Mouse (Mus musculus) myocyte (in vitro differentiated cells): ENCODE results near the gene Hipk4. TPM values are rescaled to one million over a fixed set of nuclear protein-coding genes. Genes with fewer than 3 reads are reported as not detected.

Experiments used
- H3K27me3 ChIP-seq: one replicate; pipeline ENCODE4 v1.6.1; 2011; ENCODE audit not compliant: control insufficient read depth, insufficient read depth, insufficient read length
- H3K36me3 ChIP-seq: one replicate; pipeline ENCODE4 v1.6.1; 2011; ENCODE audit not compliant: control insufficient read depth, insufficient read depth
- H3K4me2 ChIP-seq: one replicate; pipeline ENCODE4 v1.6.1; 2011; ENCODE audit warnings: low read depth, control low read depth
- H3K4me3 ChIP-seq: one replicate; pipeline ENCODE4 v1.5.1; 2011; ENCODE audit warnings: mild to moderate bottlenecking, control low read depth, moderate library complexity
- H3K79me2 ChIP-seq: one replicate; pipeline ENCODE4 v1.6.1; 2011; ENCODE audit not compliant: control insufficient read depth, insufficient read depth
- H3ac ChIP-seq: one replicate; pipeline ENCODE4 v1.6.1; 2011; ENCODE audit not compliant: control insufficient read depth, insufficient read length
- CEBPB ChIP-seq: IDR thresholded peaks from 2 replicates; pipeline ENCODE4 v1.6.1; 2011; ENCODE audit warnings: mild to moderate bottlenecking, moderate library complexity; ENCODE audit not compliant: poor library complexity, insufficient read depth, severe bottlenecking
- E2F4 ChIP-seq: IDR thresholded peaks from one replicate; pipeline ENCODE4 v1.6.1; 2011; ENCODE audit warnings: mild to moderate bottlenecking, control low read depth, moderate library complexity; ENCODE audit not compliant: insufficient read depth
- MAX ChIP-seq: IDR thresholded peaks from one replicate; pipeline ENCODE4 v1.6.1; 2011; ENCODE audit warnings: low read depth, mild to moderate bottlenecking, control low read depth
- MYOD1 ChIP-seq, 3 experiments: IDR thresholded peaks; one replicate each; pipeline ENCODE4 v1.6.1; 2011; ENCODE audit warnings: control low read depth in 2 of 3, low read depth in 2 of 3, mild to moderate bottlenecking in 2 of 3, moderate library complexity in 1 of 3; ENCODE audit not compliant: insufficient read length in 2 of 3, control insufficient read depth in 1 of 3
- MYOG ChIP-seq, 3 experiments: IDR thresholded peaks; one replicate each; pipeline ENCODE4 v1.6.1; 2011; ENCODE audit warnings: control low read depth in 2 of 3, low read depth in 2 of 3, mild to moderate bottlenecking in 2 of 3; ENCODE audit not compliant: insufficient read length in 2 of 3, control insufficient read depth in 1 of 3, insufficient read depth in 1 of 3
- POLR2A ChIP-seq: IDR thresholded peaks from one replicate; pipeline ENCODE4 v1.6.1; 2011; ENCODE audit warnings: low read depth, mild to moderate bottlenecking, control low read depth, moderate library complexity; ENCODE audit not compliant: insufficient read length
- POLR2AphosphoS2 ChIP-seq: IDR thresholded peaks from one replicate; pipeline ENCODE4 v1.6.1; 2011; ENCODE audit warnings: low read depth, control low read depth; ENCODE audit not compliant: insufficient read length
- REST ChIP-seq: IDR thresholded peaks from one replicate; pipeline ENCODE4 v1.6.1; 2011; ENCODE audit warnings: mild to moderate bottlenecking, control low read depth, moderate library complexity; ENCODE audit not compliant: insufficient read depth, insufficient read length
- SRF ChIP-seq: IDR thresholded peaks from one replicate; pipeline ENCODE4 v1.6.1; 2011; ENCODE audit warnings: low read depth; ENCODE audit not compliant: control insufficient read depth, insufficient read length
- TCF12 ChIP-seq: IDR thresholded peaks from one replicate; pipeline ENCODE4 v1.6.1; 2011; ENCODE audit warnings: mild to moderate bottlenecking, control low read depth; ENCODE audit not compliant: poor library complexity, insufficient read depth, severe bottlenecking
- TCF3 ChIP-seq: IDR thresholded peaks from one replicate; pipeline ENCODE4 v1.6.1; 2011; ENCODE audit warnings: low read depth, control low read depth; ENCODE audit not compliant: insufficient read length
- USF1 ChIP-seq: IDR thresholded peaks from one replicate; pipeline ENCODE4 v1.6.1; 2011; ENCODE audit warnings: low read depth, mild to moderate bottlenecking, control low read depth, moderate library complexity
- polyA plus RNA-seq: library from polyadenylated mRNA; unstranded; fragments of >200 nt; fragmentation: generic; extraction: Trizol; gene quantifications from one replicate; pipeline ENCODE4 v1.2.1, GENCODE M21; 2012; ENCODE audit warnings: missing spikeins

Gene Hipk4
- polyA plus RNA-seq, 1 experiment, result 0.98 TPM

- no peak for TF ChIP-seq SRF
These were observed 44.5 kb upstream of the Hipk4 start for GRCm38 (mm10) chr7:27478561-27478960.

GRCm38 (mm10) chr7:27479750-27480149 lies 43.3 kb upstream of the Hipk4 start:
- Histone ChIP-seq H3K79me2 (peaks cover 26% of the 10 kb centered on the region), H3ac (no peak overlapping the region), H3K27me3 (no peaks in the 10 kb centered on the region), H3K4me2 (no peak overlapping the region), H3K4me3 (no peak overlapping the region), H3K36me3 (peaks cover 9% of the 10 kb centered on the region)
- TF ChIP-seq CEBPB (no peak), POLR2A (no peak), TCF3 (no peak), SRF (no peak)

More at GRCm38 (mm10) chr7:27478561-27478960, 44.5 kb upstream of the Hipk4 start:
- peaks cover 9% of the 10 kb centered on the region for H3K36me3 ChIP-seq
- no peak overlapping the region for H3K4me2 ChIP-seq
- H3K79me2 ChIP-seq, result peaks cover 26% of the 10 kb centered on the region
- no peaks in the 10 kb centered on the region for H3K27me3 ChIP-seq
- no peak overlapping the region for H3ac ChIP-seq
- H3K4me3 ChIP-seq, result no peak overlapping the region

GRCm38 (mm10) chr7:27480506-27480905 lies 42.6 kb upstream of the Hipk4 start:
- H3K27me3 ChIP-seq, result no peaks in the 10 kb centered on the region
- no peak overlapping the region for H3K4me3 ChIP-seq
- no peak for TF ChIP-seq E2F4
- TF ChIP-seq REST, result no peak
- H3K36me3 ChIP-seq, result peaks cover 9% of the 10 kb centered on the region
- no peak overlapping the region for H3ac ChIP-seq
- peaks cover 19% of the 10 kb centered on the region for H3K79me2 ChIP-seq
- peak overlapping the region; percentile 58 for H3K4me2 ChIP-seq

- Histone ChIP-seq H3K27me3 (no peaks in the 10 kb centered on the region), H3ac (no peak overlapping the region), H3K4me3 (peak overlapping the region; percentile 14), H3K4me2 (peak overlapping the region; percentile 58), H3K36me3 (peaks cover 9% of the 10 kb centered on the region), H3K79me2 (peaks cover 13% of the 10 kb centered on the region)
- no peak for TF ChIP-seq TCF3
- TF ChIP-seq POLR2A, result no peak
- TF ChIP-seq E2F4, result no peak
- TF ChIP-seq MAX, result no peak
- no peak for TF ChIP-seq MYOG (IDR thresholded peaks at IDR 0.05; ENCODE audit: control insufficient read depth in 1 of 3, insufficient read depth in 1 of 3, insufficient read length in 2 of 3, low read depth in 2 of 3)
- TF ChIP-seq POLR2AphosphoS2, result no peak
- no peak for TF ChIP-seq TCF12
- no peak for TF ChIP-seq REST
These were observed 42.0 kb upstream of the Hipk4 start for GRCm38 (mm10) chr7:27480927-27481626.

GRCm38 (mm10) chr7:27481627-27481969 lies 41.5 kb upstream of the Hipk4 start:
- peaks cover 8% of the 10 kb centered on the region for H3K36me3 ChIP-seq
- H3ac ChIP-seq, result no peak overlapping the region
- TF ChIP-seq MYOG (IDR thresholded peaks at IDR 0.05; ENCODE audit: control insufficient read depth in 1 of 3, insufficient read depth in 1 of 3, insufficient read length in 2 of 3, low read depth in 2 of 3), result peak in 1 of 3 experiments; percentile 57
- peak; percentile 65 for TF ChIP-seq POLR2AphosphoS2
- TF ChIP-seq MYOD1 (IDR thresholded peaks at IDR 0.05; ENCODE audit: control insufficient read depth in 1 of 3, insufficient read length in 2 of 3, low read depth in 2 of 3), result peak in 1 of 3 experiments; percentile 38
- no peak for TF ChIP-seq USF1
- TF ChIP-seq E2F4, result no peak
- TF ChIP-seq POLR2A, result peak; percentile 68
- TF ChIP-seq TCF3, result no peak
- no peak for TF ChIP-seq TCF12
- TF ChIP-seq SRF, result no peak
- TF ChIP-seq CEBPB, result no peak
- no peak for TF ChIP-seq MAX
- TF ChIP-seq REST, result no peak
- H3K27me3 ChIP-seq, result no peaks in the 10 kb centered on the region
- H3K79me2 ChIP-seq, result peaks cover 8% of the 10 kb centered on the region
- peak overlapping the region; percentile 88 for H3K4me2 ChIP-seq
- H3K4me3 ChIP-seq, result peak overlapping the region; percentile 14

- TF ChIP-seq SRF (no peak), E2F4 (no peak), TCF12 (no peak), TCF3 (no peak), MAX (no peak)
- Histone ChIP-seq H3K27me3 (no peaks in the 10 kb centered on the region), H3K4me3 (no peak overlapping the region), H3K36me3 (no peaks in the 10 kb centered on the region), H3ac (no peak overlapping the region), H3K4me2 (no peak overlapping the region), H3K79me2 (peaks cover 13% of the 10 kb centered on the region)
These were observed 39.2 kb upstream of the Hipk4 start for GRCm38 (mm10) chr7:27483860-27484259.
